Mouse (Mus musculus) CH12.LX (cell line): ENCODE data around the gene Trabd2b.

Experiments used
- CHD1 ChIP-seq: IDR thresholded peaks from 2 replicates; pipeline ENCODE4 v1.6.1; 2012; ENCODE audit warnings: low read depth, low read length, improper control_type of control experiment, inconsistent platforms
- CHD2 ChIP-seq: IDR thresholded peaks from 2 replicates; pipeline ENCODE4 v1.6.1; 2011; ENCODE audit warnings: low read length, improper control_type of control experiment
- CTCF ChIP-seq, 2 experiments: IDR thresholded peaks in 1 of 2; conservative IDR thresholded peaks in 1 of 2; 2 replicates each; pipeline ENCODE4 v1.5.1; 2011 to 2012; ENCODE audit warnings: low read depth in 2 of 2, low read length in 2 of 2, improper control_type of control experiment in 1 of 2, inconsistent platforms in 1 of 2, mild to moderate bottlenecking in 1 of 2, moderate library complexity in 1 of 2
- E2F4 ChIP-seq: IDR thresholded peaks from 2 replicates; pipeline ENCODE4 v1.6.1; 2011; ENCODE audit warnings: low read depth, low read length, improper control_type of control experiment; ENCODE audit not compliant: insufficient replicate concordance
- EP300 ChIP-seq: IDR thresholded peaks from 2 replicates; pipeline ENCODE4 v1.6.1; 2011; ENCODE audit warnings: low read length, improper control_type of control experiment
- HCFC1 ChIP-seq: IDR thresholded peaks from 2 replicates; pipeline ENCODE4 v1.6.1; 2012; ENCODE audit warnings: low read depth, mild to moderate bottlenecking, inconsistent platforms, low read length, improper control_type of control experiment
- IRF4 ChIP-seq: IDR thresholded peaks from 2 replicates; pipeline ENCODE4 v1.6.1; 2014; ENCODE audit warnings: low read depth, mild to moderate bottlenecking, inconsistent platforms, low read length, improper control_type of control experiment
- JUN ChIP-seq: IDR thresholded peaks from 2 replicates; pipeline ENCODE4 v1.6.1; 2011; ENCODE audit warnings: low read depth, mild to moderate bottlenecking, low read length, improper control_type of control experiment, moderate library complexity; ENCODE audit not compliant: insufficient read depth
- JUND ChIP-seq: conservative IDR thresholded peaks from 2 replicates; pipeline ENCODE4 v1.6.1; 2011; ENCODE audit warnings: low read depth, low read length, improper control_type of control experiment
- MAFK ChIP-seq: IDR thresholded peaks from 2 replicates; pipeline ENCODE4 v1.6.1; 2011; ENCODE audit warnings: low read length, improper control_type of control experiment; ENCODE audit not compliant: insufficient replicate concordance
- MAX ChIP-seq: IDR thresholded peaks from 2 replicates; pipeline ENCODE4 v1.6.1; 2011; ENCODE audit warnings: low read length, improper control_type of control experiment
- POLR2A ChIP-seq: IDR thresholded peaks from 2 replicates; pipeline ENCODE4 v1.6.1; 2011; ENCODE audit warnings: low read depth, mild to moderate bottlenecking, improper control_type of control experiment, low read length
- POLR2AphosphoS2 ChIP-seq: IDR thresholded peaks from 2 replicates; pipeline ENCODE4 v1.6.1; 2011; ENCODE audit warnings: low read depth, low read length, improper control_type of control experiment
- ZKSCAN1 ChIP-seq: IDR thresholded peaks from 2 replicates; pipeline ENCODE4 v1.6.1; 2012; ENCODE audit warnings: low read depth, inconsistent platforms, low read length, improper control_type of control experiment, borderline replicate concordance

DNA sequence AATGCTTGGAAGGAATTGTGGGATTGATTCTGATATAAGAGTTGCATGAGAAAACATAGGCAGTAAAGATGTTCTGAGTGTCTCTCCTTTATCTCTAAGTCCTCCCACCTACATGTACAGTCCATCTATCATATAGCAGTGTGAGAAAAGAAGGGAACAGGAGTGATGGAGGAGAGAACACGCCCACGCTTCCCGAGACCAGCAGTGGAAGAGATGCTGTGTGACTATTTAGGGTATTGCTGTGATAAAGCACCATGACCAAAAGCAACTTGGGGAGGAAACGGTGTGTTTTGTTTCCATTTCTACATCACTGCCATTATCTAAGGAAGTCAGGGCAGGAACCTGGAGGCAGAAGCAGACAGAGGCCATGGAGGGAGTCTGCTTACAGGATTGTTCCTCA, 235.9 kb downstream of the Trabd2b start:
- TF ChIP-seq CTCF (conservative IDR thresholded peaks at IDR 0.05 in 1 of 2, IDR thresholded peaks at IDR 0.05 in 1 of 2; ENCODE audit: low read depth in 2 of 2, low read length in 2 of 2) (no peak), ZKSCAN1 (no peak), E2F4 (no peak), MAFK (no peak), CHD1 (no peak), MAX (no peak), POLR2A (no peak), HCFC1 (no peak), EP300 (no peak), CHD2 (no peak), JUND (no peak), JUN (no peak), IRF4 (no peak), POLR2AphosphoS2 (no peak)
